Mouse (Mus musculus): ENCODE measurements around the gene Scyl1. TPM values are rescaled to one million over a fixed set of nuclear protein-coding genes. Genes with fewer than 3 reads are reported as not detected.

The Scyl1 gene
- polyA plus RNA-seq, 1 experiment: 65.4 TPM

DNA sequence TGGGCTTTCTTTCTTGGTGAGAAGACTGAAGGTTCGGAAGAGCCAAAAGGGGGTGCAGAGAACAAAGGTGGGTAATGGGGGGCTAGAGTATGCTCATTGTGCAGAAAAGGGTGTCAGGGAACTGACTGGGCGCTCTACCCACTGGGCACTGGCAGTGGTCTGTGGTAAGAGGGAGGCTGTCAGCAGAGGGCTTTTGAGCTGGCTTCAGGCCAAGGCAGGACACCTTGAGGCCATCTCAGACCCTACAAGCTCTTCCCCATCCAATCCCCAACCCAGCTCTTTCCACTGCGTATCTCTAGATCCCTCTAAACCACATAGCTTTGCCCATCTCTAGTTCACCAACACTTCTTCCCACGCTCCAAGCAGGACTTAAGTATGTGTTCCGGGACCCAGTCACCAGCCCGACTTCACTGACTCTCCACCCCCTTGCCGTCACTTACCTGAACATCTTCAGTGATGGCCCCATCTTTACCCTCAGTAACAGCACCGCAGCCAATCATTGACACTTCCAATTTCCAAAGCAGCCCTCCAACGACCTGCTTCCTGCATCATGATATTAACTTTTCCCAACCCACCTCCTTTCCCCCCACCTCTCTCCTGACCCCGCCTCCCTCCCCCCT, 13.8 kb upstream of the Scyl1 start:
- Histone ChIP-seq H3K4me1 (ENCODE audit: control insufficient read depth, insufficient read depth, insufficient read length) (no peaks in the 10 kb centered on the region; the same call in 1 of the 2 replicates), H3K4me3 (ENCODE audit: extremely low read depth, insufficient read depth, insufficient read length) (no peak overlapping the region), H3K27ac (ENCODE audit: insufficient read depth, low read length) (no peak overlapping the region), H3K27me3 (ENCODE audit: control insufficient read depth, insufficient read depth, low read length) (no peaks in the 10 kb centered on the region), H3K36me3 (ENCODE audit: control insufficient read depth, insufficient read depth, low read length) (no peaks in the 10 kb centered on the region)
- WGBS: 80% methylated on average over 10 of the region's 10 CpGs
- TF ChIP-seq CTCF (IDR thresholded peaks at IDR 0.05; ENCODE audit: extremely low read depth, insufficient read depth, insufficient read length, insufficient replicate concordance) (no peak), POLR2A (IDR thresholded peaks at IDR 0.05; ENCODE audit: low read depth, low read length) (no peak)
- no peak for DNase-seq (ENCODE audit: low read depth in 1 of 2, low spot score in 2 of 2)

DNA sequence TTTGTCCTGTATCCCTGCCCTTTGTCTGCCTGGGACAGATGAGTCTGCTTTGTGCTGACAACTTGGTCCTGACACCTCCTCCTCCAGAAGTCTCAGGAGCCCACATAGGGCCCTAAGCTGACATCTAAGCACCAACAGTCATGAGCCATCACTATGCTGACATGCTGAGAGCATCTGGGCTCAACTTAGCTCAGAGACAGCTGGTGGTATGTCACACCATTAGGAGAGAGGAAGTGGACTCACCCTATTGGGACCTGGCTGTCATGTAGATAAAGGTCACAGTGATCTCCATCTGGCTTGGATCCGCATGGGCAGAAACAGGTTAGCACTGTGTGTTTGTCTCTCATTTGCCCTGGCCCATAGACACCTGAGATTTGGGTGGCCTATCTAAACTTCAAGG, 10.9 kb upstream of the Scyl1 start:
- 83% methylated on average over 1 of the region's 1 CpGs for WGBS
- Histone ChIP-seq H3K4me1 (ENCODE audit: control insufficient read depth, insufficient read depth, insufficient read length) (no peaks in the 10 kb centered on the region; the same call in 1 of the 2 replicates), H3K27ac (ENCODE audit: insufficient read depth, low read length) (no peak overlapping the region), H3K4me3 (ENCODE audit: extremely low read depth, insufficient read depth, insufficient read length) (no peak overlapping the region), H3K27me3 (ENCODE audit: control insufficient read depth, insufficient read depth, low read length) (no peaks in the 10 kb centered on the region), H3K36me3 (ENCODE audit: control insufficient read depth, insufficient read depth, low read length) (no peaks in the 10 kb centered on the region)
- no peak for DNase-seq (ENCODE audit: low read depth in 1 of 2, low spot score in 2 of 2)
- TF ChIP-seq POLR2A (IDR thresholded peaks at IDR 0.05; ENCODE audit: low read depth, low read length) (no peak), CTCF (IDR thresholded peaks at IDR 0.05; ENCODE audit: extremely low read depth, insufficient read depth, insufficient read length, insufficient replicate concordance) (no peak)

DNA sequence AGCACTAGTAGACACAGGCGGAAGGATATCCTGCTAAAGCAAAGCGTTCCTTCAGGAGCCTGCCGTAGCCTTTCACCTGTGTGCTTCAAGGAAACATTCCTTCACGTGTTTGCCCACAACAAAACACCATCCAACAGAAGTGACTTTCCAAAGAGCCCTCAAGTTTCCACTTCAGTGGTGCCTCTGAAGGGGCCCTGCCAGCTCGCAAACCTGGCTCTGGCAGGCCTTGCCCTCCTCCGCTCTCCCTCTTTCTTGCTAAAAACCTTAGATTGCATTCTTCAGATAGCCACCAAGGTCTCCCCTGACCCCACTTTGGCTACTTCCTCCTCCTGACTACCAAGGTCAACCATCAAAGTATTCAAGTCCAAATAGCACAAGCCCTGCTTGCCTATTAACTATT, 10.3 kb upstream of the Scyl1 start:
- TF ChIP-seq CTCF (IDR thresholded peaks at IDR 0.05; ENCODE audit: extremely low read depth, insufficient read depth, insufficient read length, insufficient replicate concordance) (no peak), POLR2A (IDR thresholded peaks at IDR 0.05; ENCODE audit: low read depth, low read length) (no peak)
- H3K4me3 ChIP-seq (ENCODE audit: extremely low read depth, insufficient read depth, insufficient read length): no peak overlapping the region
- no peak for DNase-seq (ENCODE audit: low read depth in 1 of 2, low spot score in 2 of 2)
- H3K36me3 ChIP-seq (ENCODE audit: control insufficient read depth, insufficient read depth, low read length): no peaks in the 10 kb centered on the region
- H3K27me3 ChIP-seq (ENCODE audit: control insufficient read depth, insufficient read depth, low read length): no peaks in the 10 kb centered on the region
- H3K4me1 ChIP-seq (ENCODE audit: control insufficient read depth, insufficient read depth, insufficient read length): no peaks in the 10 kb centered on the region; the same call in 1 of the 2 replicates
- no peak overlapping the region for H3K27ac ChIP-seq (ENCODE audit: insufficient read depth, low read length)
- 90% methylated on average over 6 of the region's 6 CpGs for WGBS

DNA sequence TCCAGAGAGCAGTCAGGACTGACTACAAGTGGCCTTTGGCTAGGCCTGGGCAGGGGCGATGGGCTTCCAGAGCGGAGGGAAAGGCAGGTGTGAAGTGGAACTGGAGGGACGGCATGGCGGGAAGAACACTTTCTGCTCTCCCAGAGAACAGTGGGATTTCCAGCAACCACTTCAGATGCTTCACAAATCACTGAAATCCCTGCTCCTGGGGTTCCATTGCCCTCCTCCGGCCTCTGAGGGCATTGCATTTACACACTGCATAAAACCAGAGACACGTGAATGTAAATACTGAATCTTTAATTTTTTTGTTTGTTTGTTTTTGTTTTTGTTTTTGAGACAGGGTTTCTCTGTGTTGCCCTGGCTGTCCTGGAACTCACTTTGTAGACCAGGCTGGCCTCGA, 9.0 kb upstream of the Scyl1 start:
- H3K4me1 ChIP-seq (ENCODE audit: control insufficient read depth, insufficient read depth, insufficient read length): no peaks in the 10 kb centered on the region
- H3K4me3 ChIP-seq (ENCODE audit: extremely low read depth, insufficient read depth, insufficient read length): no peak overlapping the region
- no peak overlapping the region for H3K27ac ChIP-seq (ENCODE audit: insufficient read depth, low read length)
- TF ChIP-seq CTCF (IDR thresholded peaks at IDR 0.05; ENCODE audit: extremely low read depth, insufficient read depth, insufficient read length, insufficient replicate concordance) (no peak), POLR2A (IDR thresholded peaks at IDR 0.05; ENCODE audit: low read depth, low read length) (no peak)
- no peak for DNase-seq (ENCODE audit: low read depth in 1 of 2, low spot score in 2 of 2)
- H3K27me3 ChIP-seq (ENCODE audit: control insufficient read depth, insufficient read depth, low read length): no peaks in the 10 kb centered on the region
- H3K36me3 ChIP-seq (ENCODE audit: control insufficient read depth, insufficient read depth, low read length): no peaks in the 10 kb centered on the region
- 81% methylated on average over 7 of the region's 7 CpGs for WGBS

DNA sequence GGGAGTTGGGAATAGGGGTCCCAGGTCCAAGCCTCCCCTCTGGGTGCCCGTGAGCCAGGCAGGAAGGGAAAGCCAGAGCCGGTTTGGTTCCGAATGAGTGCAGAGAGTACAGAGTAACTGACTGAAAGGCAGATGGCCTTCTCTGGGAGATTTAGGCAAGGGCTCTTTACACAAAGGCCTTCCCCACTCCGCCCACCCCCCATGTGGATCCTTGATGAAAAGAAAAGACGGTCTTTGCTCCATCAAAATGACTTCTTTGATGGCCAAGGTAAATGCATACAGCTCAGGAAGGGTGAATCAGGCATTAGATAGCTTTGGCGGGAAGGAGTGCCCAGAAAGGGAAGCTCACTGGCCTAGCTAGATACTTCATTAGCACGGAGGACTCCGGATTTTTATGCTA, 7.1 kb upstream of the Scyl1 start:
- TF ChIP-seq POLR2A (IDR thresholded peaks at IDR 0.05; ENCODE audit: low read depth, low read length) (no peak), CTCF (IDR thresholded peaks at IDR 0.05; ENCODE audit: extremely low read depth, insufficient read depth, insufficient read length, insufficient replicate concordance) (no peak)
- H3K27me3 ChIP-seq (ENCODE audit: control insufficient read depth, insufficient read depth, low read length): no peaks in the 10 kb centered on the region
- 88% methylated on average over 8 of the region's 8 CpGs for WGBS

DNA sequence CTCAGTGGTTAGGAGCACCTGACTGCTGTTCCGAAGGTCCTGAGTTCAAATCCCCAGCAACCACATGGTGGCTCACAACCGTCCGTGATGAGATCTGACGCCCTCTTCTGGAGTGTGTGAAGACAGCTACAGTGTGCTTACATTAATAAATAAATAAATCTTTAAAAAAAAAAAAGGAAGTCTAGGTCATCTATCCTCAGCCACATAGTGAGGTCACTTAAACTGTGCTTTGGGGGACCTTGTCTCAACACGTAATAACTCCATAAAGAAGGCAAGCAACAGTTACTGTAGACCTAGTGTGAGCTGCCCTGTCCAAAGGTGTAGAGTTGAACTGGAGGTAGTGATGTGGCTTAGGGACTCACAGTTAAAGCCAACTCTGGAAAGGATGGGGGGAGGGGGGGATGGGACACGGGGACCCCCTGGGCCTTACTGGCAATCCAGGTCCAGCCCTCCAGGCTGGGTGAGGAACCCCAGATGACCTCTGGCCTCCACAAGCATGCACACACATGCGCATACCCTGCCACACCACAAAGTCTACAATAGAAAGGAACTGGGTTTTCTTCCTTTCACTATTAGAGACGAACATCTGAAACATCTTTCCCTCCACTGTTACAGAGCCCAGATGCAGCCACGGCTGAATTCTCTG, 6.3 kb upstream of the Scyl1 start:
- no peak for DNase-seq (ENCODE audit: low read depth in 1 of 2, low spot score in 2 of 2)
- 69% methylated on average over 9 of the region's 9 CpGs for WGBS
- no peaks in the 10 kb centered on the region for H3K27me3 ChIP-seq (ENCODE audit: control insufficient read depth, insufficient read depth, low read length)

More for the DNA sequence above, 7.1 kb upstream of the Scyl1 start:
- Histone ChIP-seq H3K4me1 (ENCODE audit: control insufficient read depth, insufficient read depth, insufficient read length) (no peaks in the 10 kb centered on the region), H3K4me3 (ENCODE audit: extremely low read depth, insufficient read depth, insufficient read length) (no peak overlapping the region), H3K36me3 (ENCODE audit: control insufficient read depth, insufficient read depth, low read length) (no peaks in the 10 kb centered on the region), H3K27ac (ENCODE audit: insufficient read depth, low read length) (no peak overlapping the region)
- DNase-seq (ENCODE audit: low read depth in 1 of 2, low spot score in 2 of 2): no peak

DNA sequence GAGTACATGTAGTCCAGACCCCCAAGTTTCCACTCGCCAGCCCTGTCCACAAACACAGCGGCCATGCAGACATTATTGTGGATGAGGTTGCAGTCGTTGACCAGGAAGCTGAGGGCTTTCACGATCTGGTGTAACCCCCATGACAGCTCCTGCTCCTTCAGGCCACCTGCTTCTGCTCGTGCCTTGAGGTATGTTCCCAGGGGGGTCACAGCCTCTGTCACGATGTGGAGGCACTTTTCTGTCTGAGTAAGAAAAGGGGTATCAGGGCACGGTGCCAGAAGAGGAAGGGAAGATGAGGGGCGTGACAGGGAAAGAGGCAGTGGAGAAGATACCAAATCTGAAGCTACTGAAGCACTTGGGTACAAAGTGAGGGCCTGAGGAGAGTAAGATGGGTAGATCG, 908 bp downstream of the Scyl1 start:
- H3K27ac ChIP-seq (ENCODE audit: insufficient read depth, low read length): 0 out of 2 replicates have a peak overlapping the region, but pooled peaks have one; percentile 78
- no peaks in the 10 kb centered on the region for H3K27me3 ChIP-seq (ENCODE audit: control insufficient read depth, insufficient read depth, low read length)
- TF ChIP-seq POLR2A (IDR thresholded peaks at IDR 0.05; ENCODE audit: low read depth, low read length): no peak
- no peak for TF ChIP-seq CTCF (IDR thresholded peaks at IDR 0.05; ENCODE audit: extremely low read depth, insufficient read depth, insufficient read length, insufficient replicate concordance)
- peak overlapping the region; percentile 85; the same call in 1 of the 2 replicates for H3K4me3 ChIP-seq (ENCODE audit: extremely low read depth, insufficient read depth, insufficient read length)
- H3K4me1 ChIP-seq (ENCODE audit: control insufficient read depth, insufficient read depth, insufficient read length): peaks cover 7% of the 10 kb centered on the region; the same call in 1 of the 2 replicates
- WGBS: 39% methylated on average over 9 of the region's 9 CpGs
- H3K36me3 ChIP-seq (ENCODE audit: control insufficient read depth, insufficient read depth, low read length): peaks cover 23% of the 10 kb centered on the region
- DNase-seq (ENCODE audit: low read depth in 1 of 2, low spot score in 2 of 2): no peak

More for the DNA sequence above, 6.3 kb upstream of the Scyl1 start:
- Histone ChIP-seq H3K4me1 (ENCODE audit: control insufficient read depth, insufficient read depth, insufficient read length) (no peaks in the 10 kb centered on the region), H3K27ac (ENCODE audit: insufficient read depth, low read length) (no peak overlapping the region), H3K4me3 (ENCODE audit: extremely low read depth, insufficient read depth, insufficient read length) (no peak overlapping the region), H3K36me3 (ENCODE audit: control insufficient read depth, insufficient read depth, low read length) (no peaks in the 10 kb centered on the region)
- TF ChIP-seq POLR2A (IDR thresholded peaks at IDR 0.05; ENCODE audit: low read depth, low read length) (no peak), CTCF (IDR thresholded peaks at IDR 0.05; ENCODE audit: extremely low read depth, insufficient read depth, insufficient read length, insufficient replicate concordance) (no peak)
